Mouse (Mus musculus) cerebellum, adult 2 months (tissue): ENCODE measurements at regions not wholly inside any gene's neighbourhood (a gene's known extent, or its start where the extent isn't known, plus 50 kb on each side); places are given as distances from the start of the nearest gene placed in this dataset.

Source experiments
- DNase-seq, 2 experiments: peaks; one replicate each; pipeline ENCODE4 v3.0.0; 2021
- H3K27ac ChIP-seq: fragments of 200-500 bp; 2 replicates; pipeline ENCODE4 v1.5.1; 2012; ENCODE audit warnings: low read length, control low read depth, inconsistent platforms; ENCODE audit not compliant: insufficient read depth
- H3K27me3 ChIP-seq: fragments of 200-500 bp; 2 replicates; pipeline ENCODE4 v1.6.1; 2012; ENCODE audit warnings: inconsistent platforms, mild to moderate bottlenecking, low read length, moderate library complexity; ENCODE audit not compliant: control insufficient read depth, insufficient read depth
- H3K4me1 ChIP-seq: fragments of 200-500 bp; 2 replicates; pipeline ENCODE4 v1.6.1; 2011; ENCODE audit warnings: low read length; ENCODE audit not compliant: control insufficient read depth, insufficient read depth
- H3K4me3 ChIP-seq: fragments of 200-500 bp; replicated peaks from 2 replicates; pipeline ENCODE3; 2011; ENCODE audit warnings: mild to moderate bottlenecking, low read depth, low read length, control low read depth; ENCODE audit not compliant: insufficient read depth
- CTCF ChIP-seq: fragments of 200-500 bp; IDR thresholded peaks from 2 replicates; pipeline ENCODE4 v1.5.1; 2011; ENCODE audit warnings: low read depth, mild to moderate bottlenecking, control low read depth, low read length, moderate library complexity, borderline replicate concordance; ENCODE audit not compliant: insufficient read depth
- POLR2A ChIP-seq: fragments of 200-500 bp; IDR thresholded peaks from 2 replicates; pipeline ENCODE4 v1.6.1; 2011; ENCODE audit warnings: low read length, control low read depth, borderline replicate concordance; ENCODE audit not compliant: insufficient read depth
- WGBS: fragments of 180-500 bp; shearing (Covaris S2); methylation state at CpG from one replicate; pipeline ENCODE4 v1.1.7; 2018; 5-methylcytosine and 5-hydroxymethylcytosine counted together

GRCm38 (mm10) chr1:22974917-22975316, 127.1 kb downstream of the 4933415F23Rik start:
- Histone ChIP-seq H3K4me3 (no peak overlapping the region), H3K27ac (no peak overlapping the region), H3K4me1 (no peaks in the 10 kb centered on the region), H3K27me3 (no peaks in the 10 kb centered on the region)
- 76% methylated on average over 4 of the region's 4 CpGs for WGBS
- TF ChIP-seq CTCF (no peak), POLR2A (no peak)
- no peak for DNase-seq

DNA sequence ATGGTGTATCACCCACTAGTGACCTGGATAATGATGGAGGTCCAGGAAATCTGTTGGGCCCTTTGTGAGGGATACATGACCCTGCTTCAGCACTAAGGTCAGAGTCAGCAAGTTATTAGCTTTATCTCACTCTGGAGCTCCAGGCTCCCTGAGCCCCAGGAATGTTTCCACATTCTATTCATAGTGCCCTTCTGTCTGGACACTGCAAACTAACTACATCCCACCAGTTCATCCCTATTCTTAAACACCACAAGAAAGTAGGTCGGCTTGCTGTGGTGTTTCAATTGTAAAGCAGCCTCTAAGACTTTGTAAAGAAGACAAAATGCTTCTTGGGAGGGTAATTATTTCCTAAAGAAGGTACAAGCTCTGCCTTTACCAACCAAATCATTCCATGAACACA, 138.2 kb upstream of the Rims1 start:
- DNase-seq = no peak
- H3K4me3 ChIP-seq = no peak overlapping the region
- no peaks in the 10 kb centered on the region for H3K27me3 ChIP-seq
- H3K4me1 ChIP-seq = no peaks in the 10 kb centered on the region
- WGBS = 49% methylated on average over 1 of the region's 1 CpGs
- no peak overlapping the region for H3K27ac ChIP-seq
- TF ChIP-seq CTCF (no peak), POLR2A (no peak)

GRCm38 (mm10) chr1:22939816-22940215, 134.0 kb upstream of the Rims1 start:
- no peaks in the 10 kb centered on the region for H3K4me1 ChIP-seq
- H3K27me3 ChIP-seq = no peaks in the 10 kb centered on the region
- H3K4me3 ChIP-seq = no peak overlapping the region
- no peak overlapping the region for H3K27ac ChIP-seq
- TF ChIP-seq POLR2A (no peak), CTCF (no peak)
- no peak for DNase-seq
- 94% methylated on average over 6 of the region's 6 CpGs for WGBS

GRCm38 (mm10) chr1:22931147-22931896, 125.5 kb upstream of the Rims1 start:
- TF ChIP-seq POLR2A (0 out of 2 replicates have a peak, but pooled peaks have one; percentile 13), CTCF (no peak)
- Histone ChIP-seq H3K27me3 (no peaks in the 10 kb centered on the region), H3K27ac (peak overlapping the region; percentile 86), H3K4me1 (peaks cover 13% of the 10 kb centered on the region), H3K4me3 (no peak overlapping the region)
- peak; percentile 80 to 97 for DNase-seq
- 15% methylated on average over 6 of the region's 6 CpGs for WGBS

DNA sequence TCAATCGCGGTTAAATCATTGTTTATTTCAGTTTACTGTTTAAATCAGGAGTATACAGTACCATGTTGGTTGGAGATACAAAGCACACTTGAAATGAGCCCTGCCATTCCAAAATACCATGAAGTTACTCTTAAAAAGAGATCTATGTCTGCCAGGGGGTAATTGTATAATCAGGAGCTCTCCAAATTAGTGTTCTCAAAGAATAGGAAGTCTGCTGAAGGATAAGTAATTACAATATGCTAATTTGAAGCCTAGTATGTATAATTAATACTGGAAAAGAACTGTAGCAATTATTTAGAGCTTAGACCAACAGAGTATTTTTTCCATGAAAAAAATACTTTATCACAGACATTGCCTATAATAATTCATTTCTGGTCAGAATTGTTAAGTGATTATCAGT, 97.2 kb upstream of the Rims1 start:
- 93% methylated on average over 2 of the region's 2 CpGs for WGBS
- H3K4me1 ChIP-seq = no peaks in the 10 kb centered on the region
- no peak overlapping the region for H3K4me3 ChIP-seq
- no peak overlapping the region for H3K27ac ChIP-seq
- H3K27me3 ChIP-seq = no peaks in the 10 kb centered on the region
- DNase-seq = no peak
- no peak for TF ChIP-seq POLR2A
- no peak for TF ChIP-seq CTCF

DNA sequence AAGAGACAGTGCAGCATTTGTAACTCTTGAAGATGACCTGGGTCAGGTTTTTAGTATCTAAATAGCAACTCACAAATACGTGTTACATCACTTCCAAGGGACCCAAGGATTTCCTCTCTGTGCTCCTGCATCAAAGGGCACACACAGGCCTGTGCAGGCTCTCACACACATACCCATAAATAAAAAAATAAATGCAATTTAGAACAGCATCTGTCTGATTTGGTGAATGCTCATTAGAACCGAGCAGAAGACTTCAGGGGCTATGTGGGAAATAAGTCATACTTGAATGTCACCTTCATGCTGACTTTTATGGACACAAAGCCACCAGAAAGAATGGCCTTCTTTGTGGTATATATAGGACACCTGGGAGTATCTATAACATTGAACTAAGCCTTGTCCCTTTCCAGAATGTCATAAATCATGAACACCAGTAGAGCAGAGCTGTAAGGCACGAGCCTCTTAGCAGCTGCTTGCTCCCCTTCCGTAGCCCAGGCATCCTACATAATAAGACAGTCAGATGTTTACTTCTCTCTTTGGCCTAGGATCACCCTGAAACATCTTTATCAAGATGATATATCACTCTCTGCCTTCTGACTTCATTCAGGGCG, 95.3 kb upstream of the Rims1 start:
- TF ChIP-seq CTCF (no peak), POLR2A (no peak)
- no peak overlapping the region for H3K27ac ChIP-seq
- no peak overlapping the region for H3K4me3 ChIP-seq
- DNase-seq = no peak
- no peaks in the 10 kb centered on the region for H3K27me3 ChIP-seq
- WGBS = 89% methylated on average over 5 of the region's 5 CpGs
- no peaks in the 10 kb centered on the region for H3K4me1 ChIP-seq

DNA sequence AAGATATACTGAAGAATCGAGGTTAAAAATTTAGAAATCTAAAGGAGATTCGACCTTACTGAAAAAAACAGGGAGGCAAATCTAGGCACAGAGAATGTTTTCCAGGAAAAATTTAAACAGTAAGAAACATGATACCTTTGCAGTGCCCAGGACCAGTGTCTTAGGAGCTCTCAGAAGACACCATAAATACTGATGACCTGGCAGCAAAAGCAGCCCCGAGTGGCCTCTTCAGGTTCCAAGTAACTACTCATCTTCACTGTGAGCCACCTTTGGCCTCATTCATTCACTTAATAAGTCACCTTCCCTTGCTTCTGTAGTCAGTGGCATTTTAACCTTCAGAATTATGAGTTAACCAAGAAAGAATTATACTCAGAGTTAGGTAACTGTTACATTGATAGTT, 89.3 kb upstream of the Rims1 start:
- H3K4me1 ChIP-seq = no peaks in the 10 kb centered on the region
- DNase-seq = no peak
- H3K27ac ChIP-seq = no peak overlapping the region
- WGBS = 92% methylated on average over 3 of the region's 3 CpGs
- no peak overlapping the region for H3K4me3 ChIP-seq
- no peaks in the 10 kb centered on the region for H3K27me3 ChIP-seq
- no peak for TF ChIP-seq POLR2A

GRCm38 (mm10) chr1:22862985-22863384, 57.2 kb upstream of the Rims1 start:
- no peak overlapping the region for H3K27ac ChIP-seq
- 45% methylated on average over 3 of the region's 3 CpGs for WGBS
- no peak for TF ChIP-seq CTCF
- TF ChIP-seq POLR2A = no peak

More at GRCm38 (mm10) chr1:22862985-22863384, 57.2 kb upstream of the Rims1 start:
- H3K27me3 ChIP-seq = no peaks in the 10 kb centered on the region
- no peaks in the 10 kb centered on the region for H3K4me1 ChIP-seq
- peak in 1 of 2 experiments; percentile 6 for DNase-seq
- H3K4me3 ChIP-seq = no peak overlapping the region
